Mouse (Mus musculus) midbrain, postnatal 0 days (tissue): ENCODE results near the gene Cntn2. TPM values are rescaled to one million over a fixed set of nuclear protein-coding genes. Genes with fewer than 3 reads are reported as not detected.

ENCODE experiments used
- ATAC-seq: fragments of 200-750 bp; cut with Nextera tagmentation; 2 replicates; pipeline ENCODE4 v1.8.0; 2017; ENCODE audit warnings: moderate number of reproducible peaks, mild to moderate bottlenecking, moderate TSS enrichment, moderate library complexity; ENCODE audit not compliant: low FRiP score
- DNase-seq: peaks from one replicate; pipeline ENCODE4 v3.0.0-alpha.2; 2015; ENCODE audit warnings: low spot score
- H3K27ac ChIP-seq: fragments of 300-500 bp; sonication (generic); 2 replicates; pipeline ENCODE4 v1.5.1; 2014; ENCODE audit warnings: low read depth, mild to moderate bottlenecking, low read length, mixed read lengths
- H3K27me3 ChIP-seq: fragments of 300-500 bp; sonication (generic); 2 replicates; pipeline ENCODE4 v1.6.1; 2014; ENCODE audit warnings: low read length, control low read depth, mixed read lengths; ENCODE audit not compliant: insufficient read depth
- H3K36me3 ChIP-seq: fragments of 300-500 bp; sonication (generic); 2 replicates; pipeline ENCODE4 v1.6.1; 2014; ENCODE audit warnings: low read length, control low read depth, mixed read lengths; ENCODE audit not compliant: insufficient read depth
- H3K4me1 ChIP-seq: fragments of 300-500 bp; sonication (generic); 2 replicates; pipeline ENCODE4 v1.6.1; 2014; ENCODE audit warnings: mild to moderate bottlenecking, control low read depth, antibody characterized with exemption, low read length, mixed read lengths; ENCODE audit not compliant: insufficient read depth
- H3K4me2 ChIP-seq: fragments of 300-500 bp; sonication (generic); 2 replicates; pipeline ENCODE4 v1.6.1; 2014; ENCODE audit warnings: low read depth, mild to moderate bottlenecking, low read length, mixed read lengths; ENCODE audit not compliant: poor library complexity, severe bottlenecking
- H3K4me3 ChIP-seq: fragments of 300-500 bp; sonication (generic); 2 replicates; pipeline ENCODE4 v1.5.1; 2014; ENCODE audit warnings: low read depth, mild to moderate bottlenecking, low read length, moderate library complexity
- H3K9ac ChIP-seq: fragments of 300-500 bp; sonication (generic); replicated peaks from 2 replicates; pipeline ENCODE4 v1.6.1; 2014; ENCODE audit warnings: mild to moderate bottlenecking, low read length, moderate library complexity, mixed read lengths; ENCODE audit not compliant: poor library complexity, severe bottlenecking
- H3K9me3 ChIP-seq: fragments of 300-500 bp; sonication (generic); 2 replicates; pipeline ENCODE4 v1.6.1; 2016; ENCODE audit warnings: low read length, control low read depth
- CTCF ChIP-seq: IDR thresholded peaks from 2 replicates; pipeline ENCODE4 v1.5.1; 2016; ENCODE audit warnings: antibody characterized with exemption, mild to moderate bottlenecking
- WGBS: fragments of 180-500 bp; shearing (Covaris S2); extraction: QIAGEN DNeasy Blood & Tissue Kit; methylation state at CpG from one replicate; pipeline ENCODE4 v1.1.7; 2014; 5-methylcytosine and 5-hydroxymethylcytosine counted together
- polyA plus RNA-seq: library from polyadenylated mRNA; unstranded; fragments of >200 nt; fragmentation: Nextera tagmentation; extraction: Ambion mirVana; gene quantifications from 2 replicates; pipeline ENCODE4 v1.2.1, GENCODE M21; 2015
- total RNA-seq: library from RNA; depleted of rRNA; stranded (reverse); fragments of >200 nt; gene quantifications from 2 replicates; pipeline ENCODE4 v1.2.3, GENCODE M21; 2014

Cntn2 gene
- total and polyA plus RNA-seq, 2 experiments from 2014 or later = 15.6 to 69.2 TPM

DNA sequence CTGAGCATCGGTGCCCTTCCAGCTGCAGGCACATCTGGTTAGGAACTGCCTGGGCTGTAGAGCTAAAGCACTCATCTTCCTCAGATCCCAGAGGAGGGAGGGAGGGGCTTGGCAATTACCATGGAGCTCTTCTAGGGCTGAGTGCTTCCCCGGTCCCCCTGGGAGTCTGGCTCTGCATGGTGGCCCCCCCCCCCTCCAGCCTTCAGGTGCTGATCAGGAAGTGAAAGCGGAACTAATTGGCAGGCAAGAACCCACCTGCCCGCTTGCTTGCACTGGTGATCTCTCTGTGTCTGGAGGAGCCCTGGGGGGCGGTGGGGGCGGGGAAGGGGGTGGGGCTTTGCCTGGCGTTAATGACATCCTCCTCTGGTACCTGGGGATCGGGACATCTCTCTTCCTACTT, 9.2 kb downstream of the Cntn2 start:
- no peak overlapping the region for H3K4me2 ChIP-seq
- H3K4me3 ChIP-seq = no peak overlapping the region
- no peaks in the 10 kb centered on the region for H3K27me3 ChIP-seq
- 0 out of 2 replicates have a peak, but pooled peaks cover 6% of the 10 kb centered on the region for H3K4me1 ChIP-seq
- no peak for DNase-seq
- peaks cover 12% of the 10 kb centered on the region; the same call in 1 of the 2 replicates for H3K36me3 ChIP-seq
- ATAC-seq = no peak
- H3K27ac ChIP-seq = no peak overlapping the region
- H3K9ac ChIP-seq = no peak overlapping the region
- H3K9me3 ChIP-seq = no peaks in the 10 kb centered on the region
- no peak for TF ChIP-seq CTCF
- 6% methylated on average over 8 of the region's 8 CpGs for WGBS

- 0 out of 2 replicates have a peak, but pooled peaks cover 6% of the 10 kb centered on the region for H3K4me1 ChIP-seq
- no peaks in the 10 kb centered on the region for H3K27me3 ChIP-seq
- ATAC-seq (no peak), DNase-seq (no peak)
- no peak for TF ChIP-seq CTCF
- H3K9me3 ChIP-seq = no peaks in the 10 kb centered on the region
- H3K4me3 ChIP-seq = no peak overlapping the region
- H3K4me2 ChIP-seq = no peak overlapping the region
- H3K9ac ChIP-seq = no peak overlapping the region
- 70% methylated on average over 9 of the region's 9 CpGs for WGBS
- no peak overlapping the region for H3K27ac ChIP-seq
- peaks cover 24% of the 10 kb centered on the region for H3K36me3 ChIP-seq
These were observed 10.5 kb downstream of the Cntn2 start for GRCm38 (mm10) chr1:132532521-132532920.

DNA sequence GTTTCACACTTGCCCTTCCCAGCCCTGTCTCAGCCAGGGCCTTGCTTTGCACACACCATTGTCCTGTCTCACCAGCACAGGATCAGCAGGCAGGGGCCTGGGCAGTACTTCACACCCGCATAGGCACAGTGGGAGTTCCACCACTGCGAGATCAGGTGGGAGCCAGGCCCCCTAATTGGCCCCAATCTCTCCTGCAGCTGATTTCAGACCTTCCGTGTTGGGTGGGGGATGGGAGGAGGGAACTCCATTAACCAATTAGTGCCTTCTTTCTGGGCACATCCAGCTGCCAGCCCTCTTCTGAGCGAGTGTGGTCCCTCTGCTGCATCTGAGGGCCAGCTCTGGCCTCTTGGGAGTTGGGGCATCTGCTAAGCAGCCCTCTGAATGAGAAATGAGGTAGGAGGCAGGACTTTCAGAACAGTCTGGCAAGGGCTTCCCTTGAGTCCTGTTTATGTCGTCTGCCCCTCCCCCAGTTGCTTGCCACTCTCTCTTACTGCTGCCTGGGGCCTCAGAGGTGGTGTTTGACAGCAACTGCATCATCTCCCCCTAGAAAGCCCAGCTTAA, 12.3 kb downstream of the Cntn2 start:
- no peak overlapping the region for H3K9ac ChIP-seq
- ATAC-seq (no peak), DNase-seq (peak; percentile 65)
- H3K4me1 ChIP-seq = 0 out of 2 replicates have a peak, but pooled peaks cover 6% of the 10 kb centered on the region
- H3K9me3 ChIP-seq = no peaks in the 10 kb centered on the region
- H3K4me3 ChIP-seq = no peak overlapping the region
- no peak for TF ChIP-seq CTCF
- no peak overlapping the region for H3K4me2 ChIP-seq
- WGBS = 11% methylated on average over 5 of the region's 5 CpGs
- no peaks in the 10 kb centered on the region for H3K27me3 ChIP-seq
- H3K36me3 ChIP-seq = peaks cover 25% of the 10 kb centered on the region
- no peak overlapping the region for H3K27ac ChIP-seq

GRCm38 (mm10) chr1:132528647-132529334, 14.3 kb downstream of the Cntn2 start:
- Histone ChIP-seq H3K4me3 (no peak overlapping the region), H3K36me3 (peaks cover 31% of the 10 kb centered on the region), H3K9ac (no peak overlapping the region), H3K9me3 (no peaks in the 10 kb centered on the region), H3K27ac (no peak overlapping the region), H3K4me1 (0 out of 2 replicates have a peak, but pooled peaks cover 4% of the 10 kb centered on the region), H3K27me3 (no peaks in the 10 kb centered on the region), H3K4me2 (no peak overlapping the region)
- TF ChIP-seq CTCF = no peak
- ATAC-seq (no peak), DNase-seq (no peak)
- 89% methylated on average over 19 of the region's 19 CpGs for WGBS

GRCm38 (mm10) chr1:132528071-132528470, 15.0 kb downstream of the Cntn2 start:
- no peaks in the 10 kb centered on the region for H3K9me3 ChIP-seq
- no peak overlapping the region for H3K4me3 ChIP-seq
- DNase-seq = no peak
- no peak overlapping the region for H3K9ac ChIP-seq
- H3K36me3 ChIP-seq = peaks cover 28% of the 10 kb centered on the region
- 96% methylated on average over 13 of the region's 13 CpGs for WGBS
- H3K27me3 ChIP-seq = no peaks in the 10 kb centered on the region
- ATAC-seq = no peak
- TF ChIP-seq CTCF = no peak
- H3K27ac ChIP-seq = no peak overlapping the region
- no peak overlapping the region for H3K4me2 ChIP-seq
- 0 out of 2 replicates have a peak, but pooled peaks cover 4% of the 10 kb centered on the region for H3K4me1 ChIP-seq

DNA sequence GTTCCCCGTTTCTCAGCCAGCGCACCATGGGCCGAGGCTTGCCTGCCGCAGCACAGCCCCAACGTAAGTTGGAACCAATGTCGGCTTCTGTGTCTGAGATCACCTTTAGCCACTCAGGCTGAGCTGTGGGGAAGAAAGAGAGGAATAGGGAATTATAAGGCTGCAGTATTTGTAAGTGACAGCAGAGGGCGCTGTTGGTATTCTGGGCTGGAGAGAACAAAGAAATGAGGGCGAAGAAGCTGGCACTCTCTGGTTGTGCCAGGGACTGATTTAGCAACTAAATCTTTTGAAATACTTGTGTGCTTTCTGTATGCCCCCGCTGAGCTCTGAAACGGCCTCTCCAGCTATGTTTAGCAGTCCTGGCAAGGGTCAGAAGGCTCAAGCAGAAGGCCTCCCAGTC, 17.2 kb downstream of the Cntn2 start:
- peaks cover 41% of the 10 kb centered on the region for H3K36me3 ChIP-seq
- H3K4me3 ChIP-seq = no peak overlapping the region
- WGBS = 7% methylated on average over 10 of the region's 10 CpGs
- peak; percentile 59 for ATAC-seq
- H3K27ac ChIP-seq = peak overlapping the region; percentile 72
- DNase-seq = peak; percentile 90
- no peaks in the 10 kb centered on the region for H3K9me3 ChIP-seq
- peak; percentile 97 for TF ChIP-seq CTCF
- H3K4me1 ChIP-seq = 0 out of 2 replicates have a peak, but pooled peaks cover 2% of the 10 kb centered on the region
- H3K9ac ChIP-seq = peak overlapping the region; percentile 50
- no peaks in the 10 kb centered on the region for H3K27me3 ChIP-seq
- H3K4me2 ChIP-seq = no peak overlapping the region
